Mouse (Mus musculus): ENCODE data around the gene Ubap2. TPM values are rescaled to one million over a fixed set of nuclear protein-coding genes. Genes with fewer than 3 reads are reported as not detected.

Ubap2 gene
- total RNA-seq, 2 experiments from 2014 or later, result 40.7 to 50.6 TPM

GRCm38 (mm10) chr4:41268133-41268532, 6.8 kb downstream of the Ubap2 start:
- DNase-seq (ENCODE audit: low spot score in 2 of 2), result no peak

- DNase-seq (ENCODE audit: low spot score in 2 of 2), result no peak
Measured at GRCm38 (mm10) chr4:41266350-41266749, 8.6 kb downstream of the Ubap2 start.

- DNase-seq (ENCODE audit: low spot score in 2 of 2), result no peak
Measured at GRCm38 (mm10) chr4:41260691-41261090, 14.3 kb downstream of the Ubap2 start.

- DNase-seq (ENCODE audit: low spot score in 2 of 2), result no peak
Measured at GRCm38 (mm10) chr4:41259019-41259418, 15.9 kb downstream of the Ubap2 start.

GRCm38 (mm10) chr4:41257752-41258151, 17.2 kb downstream of the Ubap2 start:
- no peak for DNase-seq (ENCODE audit: low spot score in 2 of 2)

- peak in 1 of 2 experiments; percentile 42 for DNase-seq (ENCODE audit: low spot score in 2 of 2)
Measured at GRCm38 (mm10) chr4:41255564-41256210, 19.3 kb downstream of the Ubap2 start.

- DNase-seq (ENCODE audit: low spot score in 2 of 2), result no peak
Measured at GRCm38 (mm10) chr4:41253756-41254155, 21.2 kb downstream of the Ubap2 start.

- DNase-seq (ENCODE audit: low spot score in 2 of 2), result no peak
Measured at GRCm38 (mm10) chr4:41245408-41245807, 29.5 kb downstream of the Ubap2 start.

- no peak for DNase-seq (ENCODE audit: low spot score in 2 of 2)
Measured at GRCm38 (mm10) chr4:41240916-41241315, 34.0 kb downstream of the Ubap2 start.

- no peak for DNase-seq (ENCODE audit: low spot score in 2 of 2)
Measured at GRCm38 (mm10) chr4:41235621-41236020, 39.3 kb downstream of the Ubap2 start.

- DNase-seq (ENCODE audit: low spot score in 2 of 2), result peak; percentile 30 to 43
Measured at GRCm38 (mm10) chr4:41226351-41226750, 48.6 kb downstream of the Ubap2 start.

GRCm38 (mm10) chr4:41225412-41225811, 49.5 kb downstream of the Ubap2 start:
- peak in 1 of 2 experiments; percentile 10 for DNase-seq (ENCODE audit: low spot score in 2 of 2)

GRCm38 (mm10) chr4:41208050-41208449, 66.9 kb downstream of the Ubap2 start:
- DNase-seq (ENCODE audit: low spot score in 2 of 2), result no peak

- no peak for DNase-seq (ENCODE audit: low spot score in 2 of 2)
Measured at GRCm38 (mm10) chr4:41205751-41206150, 69.2 kb downstream of the Ubap2 start.

GRCm38 (mm10) chr4:41202135-41202534, 72.8 kb downstream of the Ubap2 start:
- no peak for DNase-seq (ENCODE audit: low spot score in 2 of 2)

- DNase-seq (ENCODE audit: low spot score in 2 of 2), result no peak
Measured at GRCm38 (mm10) chr4:41196861-41197610, 77.9 kb downstream of the Ubap2 start.

- DNase-seq (ENCODE audit: low spot score in 2 of 2), result no peak
Measured at GRCm38 (mm10) chr4:41195328-41195727, 79.6 kb downstream of the Ubap2 start.

- no peak for DNase-seq (ENCODE audit: low spot score in 2 of 2)
Measured at GRCm38 (mm10) chr4:41192544-41193512, 82.1 kb downstream of the Ubap2 start.

- no peak for DNase-seq (ENCODE audit: low spot score in 2 of 2)
Measured at GRCm38 (mm10) chr4:41189809-41190208, 85.1 kb downstream of the Ubap2 start.

- no peak for DNase-seq (ENCODE audit: low spot score in 2 of 2)
Measured at GRCm38 (mm10) chr4:41179825-41180725, 94.9 kb downstream of the Ubap2 start.

Data from layer of hippocampus, postnatal 14 days (tissue).